Mouse (Mus musculus) right cerebral cortex, postnatal 25 days (tissue): Measurements from ENCODE around the gene Otud3.
"Not testable (repeated sequence)": the region's sequence is repeated elsewhere in the genome, so short reads cannot be mapped to it uniquely, and the experiment has no call there.

Source experiments
- DNase-seq: peaks from one replicate; pipeline ENCODE4 v3.0.0; 2022

Gene Otud3

DNA sequence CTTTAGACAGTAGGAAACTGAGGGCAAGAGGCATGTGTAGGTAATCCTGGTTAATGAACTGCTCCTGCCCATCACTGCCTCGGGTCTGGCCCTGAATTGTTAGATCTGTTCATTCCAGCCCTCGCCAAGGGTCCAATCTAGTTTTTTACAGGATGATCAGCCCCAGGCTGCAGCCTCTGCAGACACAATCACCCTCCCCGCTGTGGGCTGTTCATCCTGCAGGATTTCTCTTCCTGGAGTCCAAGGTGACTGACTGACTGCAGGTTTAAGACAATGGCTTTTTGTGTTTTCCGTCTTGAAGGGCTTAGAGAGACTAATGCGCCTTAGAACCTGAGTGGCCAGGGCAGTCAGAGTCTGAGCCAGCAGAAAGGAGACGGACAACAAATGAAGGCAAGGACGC, 24.6 kb downstream of the Otud3 start:
- no peak for DNase-seq

DNA sequence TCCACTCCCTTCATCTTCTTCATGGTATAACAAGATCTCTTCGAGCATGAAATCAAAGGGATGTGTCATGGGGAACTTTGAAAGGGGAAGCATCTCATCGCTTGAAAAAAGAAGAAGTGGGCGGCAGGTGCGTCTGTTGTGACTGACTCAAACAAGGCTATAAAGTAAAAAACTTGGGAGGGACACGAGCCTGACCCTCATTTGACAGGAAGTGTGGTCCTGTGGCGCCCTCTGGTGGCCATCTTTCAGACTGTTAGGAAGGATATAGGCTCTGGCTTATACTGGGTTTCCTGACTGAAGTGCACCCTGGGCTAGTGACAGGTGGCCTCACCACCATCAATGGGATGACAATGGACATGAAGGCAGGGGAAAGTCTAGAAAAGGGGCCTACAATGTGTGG, 29.5 kb downstream of the Otud3 start:
- peak; percentile 78 for DNase-seq

DNA sequence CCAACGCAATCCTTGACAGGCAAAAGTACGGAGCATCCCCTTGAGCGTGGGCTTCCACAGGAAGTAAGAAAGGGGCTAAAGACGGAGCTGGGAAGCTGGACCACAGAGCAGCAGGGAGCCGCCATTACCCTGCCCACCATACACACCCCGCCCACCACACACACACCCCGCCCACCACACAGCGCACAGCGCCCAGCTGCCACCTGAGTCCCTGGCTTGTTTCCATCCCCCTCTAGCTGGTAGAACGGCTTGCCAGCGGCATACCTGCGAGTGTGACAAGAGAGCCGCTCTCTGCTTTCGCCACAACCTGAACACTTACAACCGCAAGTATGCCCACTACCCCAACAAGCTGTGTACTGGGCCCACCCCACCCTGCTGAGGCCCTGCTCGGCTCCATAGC, 31.6 kb downstream of the Otud3 start:
- DNase-seq: peak; percentile 68

DNA sequence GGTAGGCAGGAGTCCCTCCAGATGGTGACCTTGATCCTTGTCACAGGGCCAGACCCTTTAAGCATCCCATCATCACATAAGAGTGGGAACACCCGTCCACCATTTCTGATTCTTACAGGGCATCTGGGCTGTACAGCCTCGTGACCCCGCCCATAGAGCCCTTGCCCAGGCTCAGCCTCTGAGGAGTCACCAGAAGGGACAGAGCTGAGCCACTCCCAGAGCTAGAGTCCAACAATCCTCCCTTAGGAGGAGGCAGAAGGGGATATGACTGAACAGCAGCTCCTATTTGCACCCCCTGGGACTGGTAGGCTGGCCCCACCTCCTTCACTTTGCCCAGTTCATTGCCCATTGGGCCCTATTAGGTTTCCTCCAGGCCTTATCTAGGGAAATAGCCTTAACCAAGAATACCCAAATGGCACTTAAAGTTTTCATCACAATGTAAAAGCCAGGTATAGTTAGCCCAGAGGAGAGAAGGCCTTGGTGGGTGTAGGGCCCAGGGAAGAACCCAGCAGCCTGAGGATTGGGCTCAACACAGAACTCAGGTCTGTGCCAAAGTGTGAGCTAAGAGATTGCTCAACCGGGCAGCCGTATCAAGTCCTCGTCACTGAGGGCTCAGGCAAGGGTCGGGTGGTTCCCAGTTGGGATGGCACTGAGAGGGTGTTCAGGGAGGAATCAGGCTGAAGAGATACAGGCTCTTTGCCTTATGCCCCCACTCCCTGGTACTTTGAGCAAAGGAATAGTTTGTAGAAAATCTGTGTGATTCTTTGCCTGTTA, 32.7 kb downstream of the Otud3 start:
- DNase-seq: no peak

DNA sequence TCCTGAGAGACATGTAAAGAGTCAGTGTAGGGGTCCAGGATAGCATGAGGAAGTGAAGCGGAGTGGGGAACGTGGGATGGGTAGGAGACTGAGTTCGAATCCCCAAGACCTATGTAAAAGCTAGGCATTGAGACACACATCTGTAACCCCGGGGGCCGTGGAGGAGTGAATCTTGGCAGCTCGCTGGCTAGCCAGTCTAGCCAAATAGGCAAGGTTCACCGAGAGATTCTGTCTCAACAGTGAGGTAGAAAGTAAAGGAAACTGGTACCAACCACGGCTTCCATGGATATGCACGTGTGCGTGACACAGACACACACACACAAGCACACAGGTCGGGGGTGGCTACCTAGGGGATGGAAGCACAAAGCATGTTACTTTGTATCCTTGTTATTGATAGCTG, 33.9 kb downstream of the Otud3 start:
- DNase-seq: no peak

DNA sequence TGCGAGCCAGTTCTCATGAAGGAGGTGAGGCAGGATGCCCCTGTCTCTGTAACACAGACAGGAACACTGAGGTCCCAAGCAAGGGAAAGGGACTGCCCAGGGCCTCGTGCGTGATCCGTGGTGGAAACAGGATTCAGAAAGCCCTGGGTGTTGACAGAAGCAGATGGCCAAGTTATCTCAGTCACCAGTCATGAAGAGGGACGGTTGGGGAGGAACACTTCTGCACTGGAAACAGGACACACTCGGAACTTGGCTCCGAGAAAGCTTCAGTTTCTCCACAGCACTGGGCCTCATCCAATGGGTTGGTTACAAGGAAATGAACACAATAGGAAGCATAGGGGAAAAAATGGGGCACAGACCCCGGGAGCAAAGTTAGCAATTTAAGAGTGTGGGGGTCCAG, 35.0 kb downstream of the Otud3 start:
- no peak for DNase-seq

DNA sequence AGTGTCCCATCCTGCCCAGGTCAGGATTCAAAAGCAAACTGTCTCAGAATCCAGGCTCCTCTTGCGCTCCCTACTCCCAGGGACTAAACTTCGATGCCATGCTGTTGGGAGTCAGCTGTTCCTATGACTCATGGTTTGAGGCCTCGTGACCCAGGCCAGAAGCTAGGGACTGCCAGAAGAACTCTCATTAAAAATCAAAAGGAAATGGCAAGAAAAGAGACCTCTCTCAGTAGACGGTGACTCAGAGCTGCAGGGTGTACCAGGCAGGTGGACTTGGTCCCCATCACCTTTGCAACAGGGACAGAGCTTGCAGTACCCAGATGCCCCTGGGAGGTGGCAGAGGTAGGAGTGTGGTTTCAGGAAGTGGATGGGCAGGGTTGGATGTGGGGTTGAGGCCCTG, 36.0 kb downstream of the Otud3 start, which contains the start of gene Pla2g2e:
Gene Pla2g2e, plus strand, starts transcription at position 212 of the 400 bp plus-strand sequence.
- DNase-seq: no peak

DNA sequence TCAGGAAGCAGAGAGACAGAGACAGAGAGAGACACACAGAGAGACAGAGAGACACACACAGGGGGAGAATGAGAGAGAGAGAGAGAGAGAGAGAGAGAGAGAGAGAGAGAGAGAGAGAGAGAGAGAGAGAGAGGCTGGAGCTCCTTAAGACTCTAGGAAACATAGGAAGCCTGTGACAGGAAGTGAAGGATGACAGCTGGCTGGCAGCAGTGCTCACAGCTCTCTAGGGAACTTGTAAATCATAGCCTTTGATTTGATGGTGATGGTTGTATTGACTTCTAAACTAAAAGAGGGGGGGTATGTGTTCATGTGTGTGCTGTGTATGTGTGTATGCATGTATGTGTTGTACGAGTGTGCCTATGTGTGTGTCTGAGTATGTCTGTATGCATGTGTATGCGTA, 37.8 kb downstream of the Otud3 start:
- DNase-seq: no peak

DNA sequence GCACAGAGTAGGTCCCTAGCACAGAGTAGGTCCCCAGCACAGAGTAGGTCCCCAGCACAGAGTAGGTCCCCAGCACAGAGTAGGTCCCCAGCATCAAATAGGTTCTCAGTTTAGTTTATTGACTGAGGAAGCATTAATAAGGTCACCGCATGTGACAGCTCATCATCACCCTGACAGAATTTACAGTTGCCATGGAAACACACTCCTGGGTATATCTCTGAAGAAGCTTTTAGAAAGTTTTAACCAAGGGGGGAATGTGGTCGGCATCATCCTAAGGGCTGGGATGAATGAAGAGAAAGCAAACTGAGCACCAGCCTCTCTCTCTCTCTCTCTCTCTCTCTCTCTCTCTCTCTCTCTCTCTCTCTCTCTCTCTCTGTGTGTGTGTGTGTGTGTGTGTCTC, 38.5 kb downstream of the Otud3 start:
- not testable (repeated sequence) for DNase-seq

DNA sequence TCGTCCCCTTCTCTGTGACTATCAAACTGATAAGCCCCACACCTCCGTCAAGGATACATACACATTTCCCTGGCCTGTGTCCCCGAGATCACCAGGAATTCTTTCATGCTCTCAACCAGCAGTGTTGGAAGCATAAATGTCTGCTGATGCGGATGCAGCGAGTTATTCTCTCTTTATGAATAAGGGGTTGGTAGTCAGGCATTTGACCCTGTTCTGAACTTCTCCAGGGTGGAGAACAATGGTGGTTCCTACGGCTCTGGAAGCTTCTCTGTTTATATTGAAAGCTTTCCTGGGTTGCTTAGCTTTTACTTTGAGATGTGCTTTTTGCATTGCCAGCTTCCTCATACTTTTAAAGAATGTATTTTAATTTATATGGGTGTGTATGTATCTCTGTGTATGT, 39.9 kb downstream of the Otud3 start, which contains the start of gene Gm13030:
Gene Gm13030, minus strand, starts transcription at position 101 of the 400 bp plus-strand sequence.
- no peak for DNase-seq

DNA sequence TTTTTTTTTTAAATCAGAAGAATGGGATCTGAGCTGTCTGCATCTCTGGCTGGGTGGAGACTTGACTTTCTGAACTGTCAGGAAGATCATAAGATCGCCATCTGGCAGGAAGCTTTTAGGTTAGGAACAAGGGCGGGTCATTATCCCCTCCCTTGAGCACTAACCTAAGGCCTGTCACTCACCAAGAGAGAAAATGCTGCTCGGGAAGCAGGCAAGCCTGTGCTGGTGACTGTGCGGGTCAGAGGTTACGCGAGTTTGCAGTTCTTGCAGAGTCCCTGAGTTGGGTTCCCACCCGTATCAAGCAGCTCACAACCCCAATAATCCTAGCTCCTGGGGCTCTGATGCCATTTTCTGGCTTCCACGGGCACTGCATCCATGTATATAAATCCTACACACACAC, 45.1 kb downstream of the Otud3 start:
- no peak for DNase-seq

DNA sequence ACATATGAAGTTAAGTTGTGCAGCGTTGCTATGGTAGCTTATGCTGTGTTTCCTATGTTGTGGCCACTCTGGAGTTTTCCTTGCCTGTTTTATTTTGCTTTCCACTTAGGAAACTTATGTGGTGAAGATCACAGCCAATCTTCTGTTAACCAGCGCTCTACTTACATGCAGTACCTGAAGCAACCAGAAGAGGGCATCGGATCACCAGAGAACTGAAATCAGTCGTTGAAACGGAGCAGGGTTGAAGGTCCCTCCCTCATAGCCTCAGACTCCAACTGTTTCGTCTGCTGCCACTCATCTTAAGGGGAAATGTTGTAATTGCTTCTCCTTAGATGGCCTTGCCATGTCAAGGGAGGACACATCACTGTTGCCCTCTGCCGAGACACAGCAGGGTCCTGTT, 47.3 kb downstream of the Otud3 start:
- peak; percentile 46 for DNase-seq

DNA sequence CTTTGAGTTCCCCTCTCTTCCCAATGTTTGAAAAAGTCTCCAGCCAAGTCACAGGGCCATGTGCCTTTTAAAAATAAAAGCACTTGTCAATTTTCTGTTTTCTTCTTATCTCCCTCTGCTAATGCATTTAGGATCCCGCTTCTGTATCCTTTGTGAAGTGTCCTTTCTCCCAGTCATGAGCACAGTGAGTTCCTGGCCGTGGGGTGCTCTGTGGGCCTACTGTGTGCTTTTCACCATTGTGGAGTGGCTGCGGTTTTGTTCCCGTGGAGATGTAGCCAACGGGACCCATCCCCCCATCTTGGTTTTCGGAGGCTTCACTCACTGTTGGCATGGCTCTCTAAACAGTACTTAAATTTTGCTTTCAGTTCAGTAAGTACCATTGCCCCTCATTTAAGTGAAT, 47.8 kb downstream of the Otud3 start:
- DNase-seq: no peak

DNA sequence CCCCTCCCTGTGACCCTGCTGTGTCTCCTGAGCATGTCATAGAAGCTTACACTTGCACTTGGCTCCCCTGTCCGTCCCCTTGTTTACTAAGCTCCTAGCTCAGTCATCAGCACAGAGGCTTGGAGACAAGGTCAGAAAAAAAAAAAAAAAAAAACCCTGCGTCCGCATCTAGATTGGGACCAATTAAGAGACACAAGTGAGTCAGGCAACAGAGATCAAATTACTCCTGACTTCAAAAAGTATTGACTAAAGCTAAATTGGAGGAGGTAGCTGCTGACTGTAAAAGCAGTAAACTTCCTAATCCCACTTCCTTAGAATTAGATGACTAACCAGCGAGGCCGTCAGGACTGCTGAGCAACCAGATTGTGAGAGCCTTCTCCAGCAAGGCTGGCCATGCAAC, 48.7 kb downstream of the Otud3 start:
- no peak for DNase-seq

DNA sequence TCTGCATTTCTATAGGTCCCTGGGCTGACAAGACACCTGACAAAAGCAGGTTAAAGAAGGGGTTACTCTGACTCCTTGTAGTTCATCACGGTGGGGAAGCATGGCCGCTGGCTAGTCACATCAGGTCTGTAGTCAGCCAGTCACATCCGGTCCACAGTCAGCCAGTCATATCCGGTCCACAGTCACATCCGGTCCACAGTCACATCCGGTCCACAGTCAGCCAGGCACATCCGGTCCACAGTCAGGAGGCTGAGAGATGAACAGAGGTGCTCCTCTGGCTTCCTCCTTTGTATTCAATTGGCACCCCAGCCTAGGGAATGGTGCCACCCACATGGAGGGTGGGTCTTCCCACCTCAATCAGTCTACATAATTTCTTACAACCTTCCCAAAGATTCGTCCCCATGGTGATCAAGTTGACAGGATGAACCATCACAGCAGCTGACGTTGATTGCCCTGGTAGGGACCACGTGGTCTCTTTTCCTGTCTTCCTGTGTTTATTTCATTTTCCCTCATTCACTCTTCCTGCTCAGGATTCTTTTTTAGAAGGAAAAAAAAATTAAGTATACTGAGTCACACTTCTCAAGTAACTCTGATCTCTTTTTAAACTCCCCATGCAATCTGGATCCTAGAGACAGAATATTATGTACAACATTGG, 50.3 kb downstream of the Otud3 start, which contains the start of gene Pla2g5:
Gene Pla2g5, minus strand, starts transcription at position 139 of the 655 bp plus-strand sequence.
- no peak for DNase-seq

DNA sequence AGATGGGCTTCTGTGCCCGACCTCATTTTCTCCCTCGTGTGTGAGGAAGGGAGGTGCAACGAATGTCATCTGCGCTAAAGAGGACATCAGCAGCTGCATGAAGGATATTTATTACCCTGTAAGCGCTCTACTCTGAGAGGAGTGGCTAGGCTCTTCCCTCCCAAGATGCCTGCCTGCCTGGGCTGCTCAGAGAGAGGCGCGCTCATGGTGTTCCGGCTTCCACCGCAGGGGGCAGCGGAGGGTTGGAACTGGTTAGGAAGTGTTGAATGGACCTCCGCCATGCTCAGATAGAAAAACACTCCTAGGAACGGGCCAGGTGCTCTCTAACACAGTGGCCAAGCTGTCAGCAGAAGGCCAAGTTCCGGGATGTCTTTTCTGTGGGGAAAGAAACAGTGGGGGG, 54.0 kb downstream of the Otud3 start:
- peak; percentile 70 for DNase-seq

DNA sequence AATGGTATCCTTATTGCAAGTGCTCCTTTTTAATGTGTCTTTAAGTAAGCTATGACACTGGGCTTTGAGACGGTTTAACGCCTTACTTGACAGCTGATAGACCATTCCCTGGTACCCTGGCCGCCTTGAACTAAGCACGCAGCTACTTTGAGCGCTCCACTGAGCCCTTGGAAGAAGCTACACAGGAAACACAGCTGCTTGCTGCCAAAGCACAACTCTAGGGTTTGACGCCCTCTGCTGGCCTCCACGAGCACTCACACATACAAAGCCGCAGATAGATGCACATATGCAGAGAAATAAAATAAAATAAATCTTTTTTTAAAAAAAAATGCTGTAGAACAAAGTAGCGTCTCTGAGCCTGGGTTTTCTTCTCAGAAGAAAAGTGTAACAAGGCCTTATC, 54.5 kb downstream of the Otud3 start:
- no peak for DNase-seq

DNA sequence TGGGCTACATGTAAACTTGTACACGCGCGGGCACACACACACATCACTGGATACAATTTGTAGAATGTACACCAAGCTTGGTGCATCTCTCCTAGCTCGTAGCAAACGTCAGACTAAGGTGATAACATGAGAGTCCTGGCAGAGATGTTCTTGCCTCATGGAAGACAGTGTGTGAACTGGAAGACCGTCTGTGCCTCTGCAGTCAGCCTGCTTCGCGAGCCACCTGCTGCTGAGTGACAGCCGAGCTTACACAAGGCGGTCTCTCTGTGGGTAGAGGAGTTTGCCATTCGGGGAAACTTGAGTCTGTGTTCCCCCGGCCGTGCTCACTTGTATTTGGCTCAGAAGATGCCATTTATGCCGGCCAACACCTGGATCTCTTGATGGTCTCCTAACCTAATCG, 55.3 kb downstream of the Otud3 start:
- DNase-seq: no peak

DNA sequence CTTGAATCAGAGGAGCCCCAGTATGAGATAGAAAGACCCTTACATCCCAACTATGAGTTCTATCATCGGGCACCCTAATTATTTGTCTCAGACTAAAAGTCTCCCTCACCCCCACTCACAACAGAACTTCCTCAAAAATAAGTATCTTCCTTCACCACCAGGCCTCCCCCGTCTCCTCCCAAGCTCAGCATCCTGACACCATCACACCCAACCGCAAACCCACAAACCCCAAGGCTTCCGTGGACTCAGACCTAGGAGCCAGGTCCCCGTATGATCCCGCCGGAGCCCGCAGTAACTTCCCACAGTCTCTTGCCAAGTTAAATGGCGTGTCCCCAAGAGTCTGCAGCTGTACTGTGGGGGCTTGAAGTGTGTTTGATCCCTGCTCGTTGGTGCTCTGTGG, 56.2 kb downstream of the Otud3 start:
- no peak for DNase-seq

DNA sequence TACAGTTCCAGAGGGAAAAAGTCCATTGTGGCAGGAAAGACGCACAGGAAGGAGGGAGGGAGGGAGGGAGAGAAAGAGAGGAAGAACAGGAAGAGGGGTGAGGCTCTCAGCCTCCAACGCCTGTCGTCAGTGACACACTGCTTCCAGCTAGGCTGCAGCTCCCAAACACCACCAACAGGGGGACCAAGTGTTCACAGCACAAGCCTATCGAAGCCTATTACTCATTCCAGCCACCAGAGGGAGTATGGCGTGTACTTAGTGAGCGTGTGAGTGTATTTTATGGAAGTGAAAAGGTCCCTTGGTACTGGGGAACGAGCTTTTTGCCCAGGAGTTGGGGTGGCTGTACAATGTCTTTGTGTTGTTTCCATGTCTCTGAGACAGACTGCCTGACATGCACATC, 57.3 kb downstream of the Otud3 start:
- no peak for DNase-seq

DNA sequence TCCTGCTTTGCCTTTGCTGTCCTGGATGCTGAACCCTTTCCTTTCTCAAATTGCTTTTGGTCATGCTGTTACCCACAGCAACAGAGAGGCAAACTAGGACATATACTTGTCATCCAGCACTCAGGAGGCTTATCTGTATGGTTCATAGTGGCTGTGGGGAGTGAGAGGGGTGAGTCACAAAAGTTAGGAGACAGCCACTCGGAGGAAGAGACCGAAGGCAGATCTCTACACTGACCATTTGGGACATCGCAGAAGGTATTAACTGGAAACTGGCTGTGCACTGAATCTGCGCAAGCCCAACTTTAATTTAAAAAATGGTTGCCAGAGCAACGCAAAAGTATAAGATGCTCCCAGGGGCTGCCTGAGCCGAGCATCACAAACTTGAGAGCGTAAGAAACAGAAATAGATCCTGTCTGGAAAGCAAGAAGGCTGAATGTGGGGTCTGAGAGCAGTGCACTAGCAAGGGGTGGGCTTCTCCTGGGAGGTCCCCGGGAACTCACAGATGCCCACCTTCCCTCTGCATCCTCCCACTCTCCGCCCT, 58.6 kb downstream of the Otud3 start:
- DNase-seq: no peak

DNA sequence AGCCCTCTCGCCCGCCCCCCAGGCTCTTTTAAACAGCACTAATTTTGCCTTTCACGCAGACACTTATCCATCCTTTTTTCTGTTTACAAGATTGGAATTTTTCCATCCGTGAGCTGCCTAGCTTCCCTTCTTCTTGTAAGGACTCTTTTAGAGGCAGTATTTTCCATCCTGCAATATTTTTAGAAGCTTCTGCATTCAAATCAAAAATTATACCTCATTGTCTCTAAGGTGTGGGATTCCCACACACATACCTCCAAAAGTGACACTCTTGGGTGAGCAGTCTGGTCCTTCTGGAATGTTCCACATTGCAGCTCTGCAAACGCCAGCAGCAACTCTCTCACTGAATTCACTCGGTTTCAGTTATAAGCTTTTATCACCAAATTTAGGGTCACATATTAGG, 60.8 kb downstream of the Otud3 start:
- no peak for DNase-seq

DNA sequence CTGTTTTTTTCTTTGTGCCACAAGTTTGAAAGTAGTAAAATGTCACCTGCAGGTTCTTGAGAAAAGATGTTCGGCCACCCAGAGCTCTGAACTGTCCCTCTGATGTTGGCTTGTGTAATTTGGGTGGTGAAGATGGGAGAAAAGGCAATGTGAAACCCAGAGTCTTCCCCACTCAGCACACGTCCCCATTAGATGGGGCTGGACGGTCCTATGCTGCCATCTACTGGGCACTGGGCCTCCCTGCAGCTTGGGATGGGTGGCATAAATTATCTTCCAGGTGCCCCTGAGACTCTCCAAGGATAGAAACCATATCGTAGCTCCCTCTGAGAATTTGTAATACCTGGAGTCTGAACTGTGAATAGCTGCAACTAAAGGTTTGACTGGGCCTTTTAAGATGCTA, 62.3 kb downstream of the Otud3 start:
- peak; percentile 82 for DNase-seq
